Mouse (Mus musculus) CD4-positive, CD25-positive, alpha-beta regulatory T cell, adult 2 months (primary cell): ENCODE results near the gene Zfp697.
"Not testable (repeated sequence)": the region's sequence is repeated elsewhere in the genome, so short reads cannot be mapped to it uniquely, and the experiment has no call there.

Experiments used
- DNase-seq: peaks from one replicate; pipeline ENCODE4 v3.0.0-alpha.2; 2012; ENCODE audit warnings: low read depth, low spot score

The Zfp697 gene

GRCm38 (mm10) chr3:98629633-98630032 is 247.4 kb downstream of the Zfp697 start:
- no peak for DNase-seq

GRCm38 (mm10) chr3:98630152-98630551 is 247.9 kb downstream of the Zfp697 start, which contains the start of gene Hsd3b5:
Hsd3b5 (minus strand) TSS chr3:98630252.
- DNase-seq, result no peak

DNA sequence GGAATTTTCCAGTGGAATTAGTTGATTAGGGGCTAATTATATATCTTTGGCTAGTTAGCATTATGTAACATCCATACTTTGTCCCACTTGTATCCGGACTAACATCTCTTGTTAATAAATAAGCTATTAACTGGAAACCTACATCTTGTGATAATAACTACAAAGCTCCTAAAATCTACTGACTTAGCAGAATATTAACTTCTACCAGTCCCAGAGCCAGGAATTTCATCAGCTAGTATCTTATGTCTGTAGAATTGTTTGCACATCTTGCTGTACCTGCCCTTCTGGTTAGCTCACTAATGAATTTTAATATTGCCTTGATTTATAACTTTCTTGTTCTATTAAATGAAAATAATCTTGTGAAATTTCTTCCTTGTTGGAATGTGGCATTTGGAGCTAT is 252.9 kb downstream of the Zfp697 start:
- DNase-seq, result no peak

DNA sequence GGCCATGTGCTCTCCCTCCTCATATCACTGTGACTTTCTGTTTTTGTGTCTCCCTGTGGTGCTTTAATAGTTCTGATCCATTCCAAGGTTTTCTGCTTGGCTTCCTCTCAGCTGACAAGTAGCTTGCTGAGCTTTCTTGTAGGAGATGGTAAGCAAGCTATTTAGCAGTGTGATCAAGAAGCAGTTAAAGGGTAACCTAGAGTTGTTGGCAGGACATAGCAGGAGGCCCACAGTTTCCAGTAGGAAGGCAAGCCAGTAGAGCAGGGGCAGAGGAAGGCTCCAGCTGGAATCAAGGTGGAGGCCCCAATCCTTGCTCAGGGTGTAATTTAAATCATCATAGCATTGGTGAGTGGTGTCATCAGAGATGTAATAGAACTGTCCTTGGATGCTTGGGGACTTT is 298.5 kb downstream of the Zfp697 start:
- no peak for DNase-seq

GRCm38 (mm10) chr3:98682401-98682800 is 300.1 kb downstream of the Zfp697 start:
- no peak for DNase-seq

DNA sequence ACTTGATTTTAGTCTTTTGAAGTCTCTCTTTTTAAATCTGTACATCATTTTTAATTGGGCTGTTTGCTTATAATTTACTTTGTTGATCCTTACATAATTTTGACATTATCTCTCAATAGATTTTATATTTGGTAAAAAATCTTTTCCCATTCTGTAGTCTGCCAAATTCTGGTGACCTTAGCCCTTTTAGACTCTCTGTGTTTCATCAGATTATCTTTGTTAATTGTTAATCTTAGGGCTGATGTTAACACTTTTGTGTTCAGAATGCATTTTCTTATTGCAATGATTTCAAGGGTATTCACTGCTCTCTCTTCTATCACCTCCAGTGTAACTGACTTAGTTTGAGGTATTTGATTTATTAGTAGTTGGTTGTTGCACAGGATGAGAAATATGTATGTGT is 338.5 kb downstream of the Zfp697 start:
- no peak for DNase-seq

GRCm38 (mm10) chr3:98724376-98724775 is 342.1 kb downstream of the Zfp697 start, which contains the start of gene Hsd3b2:
Hsd3b2 (minus strand) TSS chr3:98724543.
- no peak for DNase-seq

DNA sequence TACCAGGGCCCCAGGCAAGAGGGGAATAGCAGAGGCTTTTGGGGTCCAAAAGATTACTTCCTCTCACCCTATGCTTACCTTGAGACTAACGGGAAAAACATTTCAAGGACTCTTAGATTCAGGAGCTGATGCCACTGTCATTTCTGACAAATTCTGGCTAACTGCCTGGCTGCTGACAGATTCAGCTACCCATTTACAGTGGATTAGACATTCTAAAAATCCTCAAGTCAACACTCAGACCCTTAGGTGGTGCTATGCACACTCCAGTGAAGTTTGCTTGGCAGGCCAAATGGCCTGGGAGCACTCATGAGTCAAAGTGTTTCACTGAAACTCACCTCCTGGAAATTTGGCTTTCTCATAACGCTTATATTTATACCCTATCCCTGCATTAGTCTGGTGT is 344.0 kb downstream of the Zfp697 start:
- no peak for DNase-seq

GRCm38 (mm10) chr3:98733724-98734123 is 351.5 kb downstream of the Zfp697 start:
- no peak for DNase-seq

DNA sequence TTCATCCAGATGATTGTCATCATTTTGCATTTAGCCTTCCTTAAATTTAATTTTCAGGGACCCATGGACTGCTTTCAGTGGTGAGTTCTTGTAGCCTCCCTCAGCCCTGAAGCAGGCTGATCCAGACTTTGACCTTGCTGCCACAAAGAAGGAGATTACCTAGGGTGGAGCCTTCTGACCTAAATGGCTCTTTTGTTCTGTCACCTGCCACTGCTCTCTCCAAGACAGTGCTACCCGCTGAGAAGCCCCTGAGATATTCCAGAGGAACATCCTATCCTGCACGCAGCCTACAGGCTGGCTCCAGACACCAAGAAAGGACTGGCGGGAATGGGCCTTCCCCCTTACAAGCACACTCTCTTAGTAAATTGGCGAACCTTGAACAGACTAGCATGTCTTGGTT is 352.1 kb downstream of the Zfp697 start:
- no peak for DNase-seq

DNA sequence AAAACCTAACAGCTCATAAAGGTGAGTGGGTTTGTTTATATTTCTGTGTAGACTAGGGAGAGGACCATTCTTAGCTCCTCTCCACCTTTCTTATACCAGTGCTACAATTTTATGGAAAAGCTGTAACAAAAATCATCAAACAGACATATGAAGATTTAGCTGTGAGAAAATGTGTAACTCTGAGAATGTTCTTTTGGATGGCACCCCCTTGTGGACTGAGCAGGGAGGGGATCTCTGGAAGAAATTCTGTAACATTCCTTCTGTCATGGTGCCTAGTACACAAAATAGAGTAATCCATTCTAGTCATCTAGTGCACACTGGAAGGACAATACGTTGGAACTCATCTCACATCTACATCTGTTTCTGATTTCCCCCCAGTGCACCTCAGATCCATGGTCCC is 358.8 kb downstream of the Zfp697 start:
- DNase-seq, result not testable (repeated sequence)

DNA sequence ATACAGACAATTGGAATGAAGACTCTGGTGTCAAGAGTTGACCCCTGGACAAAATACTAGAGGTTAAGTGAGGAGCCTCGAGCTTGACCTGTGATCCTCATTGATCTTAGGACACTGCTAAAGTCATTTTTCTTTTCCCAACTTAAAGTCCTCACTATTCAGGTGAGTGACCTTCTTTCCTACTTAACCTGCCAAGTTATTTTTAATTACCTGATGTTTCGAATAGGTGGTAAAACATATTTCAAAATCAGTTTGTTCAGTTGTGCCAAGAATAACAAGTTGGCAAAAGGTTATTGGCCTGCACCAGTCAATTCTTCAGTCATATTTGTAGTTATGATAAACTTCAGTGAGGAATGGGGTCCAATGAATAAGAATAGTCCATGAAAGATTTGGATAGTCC is 369.9 kb downstream of the Zfp697 start:
- no peak for DNase-seq

GRCm38 (mm10) chr3:98756836-98757235 is 374.6 kb downstream of the Zfp697 start:
- DNase-seq, result no peak

DNA sequence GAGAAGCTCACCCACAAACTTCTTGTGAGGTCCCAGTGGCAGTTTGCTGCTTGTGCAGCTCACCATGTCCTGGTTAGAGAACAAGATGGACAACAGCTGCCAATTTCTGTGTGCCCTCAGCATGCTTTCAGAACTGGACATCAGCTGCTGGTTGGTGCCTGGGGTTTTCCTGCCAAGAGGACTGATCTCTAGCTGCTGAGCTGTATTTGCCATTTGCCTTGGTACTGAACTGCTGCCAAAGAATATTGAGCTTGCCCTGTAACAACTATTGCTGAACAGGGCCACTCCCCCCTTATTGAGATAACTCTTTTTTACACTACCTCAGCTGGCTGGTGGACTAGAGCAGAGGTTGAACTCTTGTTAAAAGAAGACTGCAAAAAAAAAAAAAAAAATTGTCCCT is 381.9 kb downstream of the Zfp697 start:
- no peak for DNase-seq

GRCm38 (mm10) chr3:98780921-98781320 is 398.7 kb downstream of the Zfp697 start:
- DNase-seq, result no peak

DNA sequence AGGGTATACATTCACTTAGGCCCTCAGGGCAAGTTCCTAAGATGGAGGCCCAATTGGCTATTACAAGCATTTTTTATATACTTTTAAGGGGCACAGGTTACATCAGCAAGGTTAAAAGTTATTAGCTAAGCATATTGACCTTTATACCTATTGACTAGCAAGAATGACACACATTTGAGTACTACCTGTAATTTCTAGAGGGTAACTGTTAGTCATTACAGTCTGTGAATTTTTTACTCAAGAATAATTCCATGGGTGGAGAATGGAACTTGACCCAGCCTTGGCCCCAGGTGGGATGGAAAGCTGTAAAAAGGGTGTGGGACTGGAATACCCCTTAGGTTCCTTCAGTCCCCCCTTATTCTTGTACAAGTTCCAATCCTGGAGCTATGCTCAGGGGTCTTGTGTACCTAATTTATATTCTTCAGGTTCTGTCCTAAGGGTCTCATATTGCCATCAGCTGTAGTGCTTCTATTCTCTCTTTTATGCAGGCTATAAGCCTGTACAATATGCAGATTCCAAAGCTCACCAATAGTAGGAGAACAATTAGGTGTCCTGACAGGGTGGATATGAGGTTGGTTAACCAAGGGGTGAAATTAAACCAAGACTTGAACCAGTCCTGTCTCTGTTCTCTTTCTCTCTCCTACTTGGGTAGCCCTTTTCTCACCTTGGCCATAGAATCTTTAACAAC is 400.1 kb downstream of the Zfp697 start:
- no peak for DNase-seq

DNA sequence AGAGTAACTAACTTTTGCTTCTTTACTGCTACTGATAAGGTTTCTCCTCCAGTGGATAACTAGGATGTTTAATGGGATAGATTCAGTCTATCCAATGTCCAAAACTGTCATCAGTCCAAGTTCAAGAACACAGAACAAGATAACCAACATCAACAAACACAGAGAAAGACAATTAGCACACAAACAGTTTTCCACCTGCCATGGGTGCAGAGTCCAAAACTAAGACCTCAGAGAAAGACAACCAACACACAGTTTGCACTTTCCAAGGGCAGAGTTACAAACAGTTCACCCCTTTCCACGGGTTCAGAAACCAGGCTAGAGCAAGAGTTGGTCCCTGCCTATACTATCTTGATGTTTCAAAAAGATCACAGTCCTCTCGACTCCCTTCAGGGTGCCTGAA is 404.3 kb downstream of the Zfp697 start:
- no peak for DNase-seq
